Mouse (Mus musculus): ENCODE results near the gene Ripor2. TPM values are rescaled to one million over a fixed set of nuclear protein-coding genes. Genes with fewer than 3 reads are reported as not detected.

Gene Ripor2
- total and polyA plus RNA-seq, 2 experiments from 2014 or later: 21.3 to 53.2 TPM

- no peak for DNase-seq
- Histone ChIP-seq H3K9ac (no peak overlapping the region), H3K36me3 (ENCODE audit: insufficient read depth) (no peaks in the 10 kb centered on the region), H3K9me3 (ENCODE audit: low read length) (no peaks in the 10 kb centered on the region), H3K27ac (ENCODE audit: low read depth, low read length) (no peak overlapping the region), H3K27me3 (ENCODE audit: insufficient read depth, low read length) (no peaks in the 10 kb centered on the region), H3K4me1 (ENCODE audit: insufficient read depth) (0 out of 2 replicates have a peak, but pooled peaks cover 5% of the 10 kb centered on the region), H3K4me2 (ENCODE audit: low read depth) (no peak overlapping the region), H3K4me3 (ENCODE audit: low read depth, low read length) (no peak overlapping the region)
- no peak for TF ChIP-seq CTCF (IDR thresholded peaks at IDR 0.05; ENCODE audit: low read depth)
- no peak for ATAC-seq
- 91% methylated on average over 8 of the region's 8 CpGs for WGBS
These were observed 34.7 kb downstream of the Ripor2 start for GRCm38 (mm10) chr13:24616645-24617044.

GRCm38 (mm10) chr13:24617076-24617798, 35.2 kb downstream of the Ripor2 start:
- 0 out of 2 replicates have a peak, but pooled peaks cover 5% of the 10 kb centered on the region for H3K4me1 ChIP-seq (ENCODE audit: insufficient read depth)
- H3K36me3 ChIP-seq (ENCODE audit: insufficient read depth): no peaks in the 10 kb centered on the region
- H3K4me2 ChIP-seq (ENCODE audit: low read depth): no peak overlapping the region
- no peak overlapping the region for H3K27ac ChIP-seq (ENCODE audit: low read depth, low read length)
- H3K4me3 ChIP-seq (ENCODE audit: low read depth, low read length): no peak overlapping the region
- DNase-seq (no peak), ATAC-seq (0 out of 2 replicates have a peak, but pooled peaks have one; percentile 27)
- TF ChIP-seq CTCF (IDR thresholded peaks at IDR 0.05; ENCODE audit: low read depth): no peak
- no peak overlapping the region for H3K9ac ChIP-seq
- 54% methylated on average over 6 of the region's 6 CpGs for WGBS
- no peaks in the 10 kb centered on the region for H3K9me3 ChIP-seq (ENCODE audit: low read length)
- no peaks in the 10 kb centered on the region for H3K27me3 ChIP-seq (ENCODE audit: insufficient read depth, low read length)

DNA sequence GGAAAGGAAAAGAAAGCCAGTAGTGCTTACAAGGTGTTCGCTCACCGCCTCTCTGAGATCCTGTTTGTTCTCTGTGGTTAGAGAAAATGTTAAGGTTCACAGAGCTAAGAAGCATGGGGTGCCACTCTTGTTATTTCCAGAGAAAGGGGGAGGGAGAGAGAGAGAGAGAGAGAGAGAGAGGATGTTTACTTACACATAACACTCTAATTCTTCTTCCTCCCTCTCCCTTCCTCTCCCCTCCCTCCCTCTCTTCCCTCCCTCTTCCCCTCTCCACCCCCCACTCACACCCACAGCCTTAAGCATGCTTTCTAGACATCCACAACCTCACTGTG, 35.8 kb downstream of the Ripor2 start:
- no peak for TF ChIP-seq CTCF (IDR thresholded peaks at IDR 0.05; ENCODE audit: low read depth)
- Histone ChIP-seq H3K4me3 (ENCODE audit: low read depth, low read length) (no peak overlapping the region), H3K27ac (ENCODE audit: low read depth, low read length) (no peak overlapping the region), H3K4me1 (ENCODE audit: insufficient read depth) (0 out of 2 replicates have a peak, but pooled peaks cover 5% of the 10 kb centered on the region), H3K36me3 (ENCODE audit: insufficient read depth) (no peaks in the 10 kb centered on the region), H3K4me2 (ENCODE audit: low read depth) (no peak overlapping the region), H3K9me3 (ENCODE audit: low read length) (no peaks in the 10 kb centered on the region), H3K9ac (no peak overlapping the region), H3K27me3 (ENCODE audit: insufficient read depth, low read length) (no peaks in the 10 kb centered on the region)
- WGBS: 64% methylated on average over 2 of the region's 2 CpGs
- ATAC-seq: no peak
- DNase-seq: no peak

DNA sequence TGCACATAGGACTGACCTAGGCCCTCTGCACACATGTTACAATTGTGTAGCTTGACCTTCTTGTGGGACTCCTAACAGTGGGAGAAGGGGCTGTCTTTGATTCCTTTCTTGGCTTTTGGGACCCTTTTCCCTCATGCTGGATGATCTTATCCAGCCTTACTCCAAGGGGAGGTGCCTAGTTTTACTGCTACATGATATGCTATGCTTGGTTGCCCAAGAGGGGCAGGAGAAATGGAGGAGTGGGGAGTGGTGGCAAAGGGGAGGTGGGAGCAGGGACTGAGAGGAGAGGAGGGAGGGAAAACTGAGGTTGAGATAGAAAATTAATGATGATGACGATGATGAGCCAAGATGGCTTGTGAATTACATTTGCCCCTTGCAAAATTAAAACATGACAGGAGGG, 37.7 kb downstream of the Ripor2 start:
- H3K4me3 ChIP-seq (ENCODE audit: low read depth, low read length): no peak overlapping the region
- H3K27ac ChIP-seq (ENCODE audit: low read depth, low read length): no peak overlapping the region
- no peak for ATAC-seq
- H3K9me3 ChIP-seq (ENCODE audit: low read length): no peaks in the 10 kb centered on the region
- TF ChIP-seq CTCF (IDR thresholded peaks at IDR 0.05; ENCODE audit: low read depth): no peak
- H3K27me3 ChIP-seq (ENCODE audit: insufficient read depth, low read length): no peaks in the 10 kb centered on the region
- H3K36me3 ChIP-seq (ENCODE audit: insufficient read depth): no peaks in the 10 kb centered on the region
- DNase-seq: no peak
- H3K4me2 ChIP-seq (ENCODE audit: low read depth): no peak overlapping the region
- H3K4me1 ChIP-seq (ENCODE audit: insufficient read depth): 0 out of 2 replicates have a peak, but pooled peaks cover 5% of the 10 kb centered on the region
- 90% methylated on average over 1 of the region's 1 CpGs for WGBS
- H3K9ac ChIP-seq: no peak overlapping the region

DNA sequence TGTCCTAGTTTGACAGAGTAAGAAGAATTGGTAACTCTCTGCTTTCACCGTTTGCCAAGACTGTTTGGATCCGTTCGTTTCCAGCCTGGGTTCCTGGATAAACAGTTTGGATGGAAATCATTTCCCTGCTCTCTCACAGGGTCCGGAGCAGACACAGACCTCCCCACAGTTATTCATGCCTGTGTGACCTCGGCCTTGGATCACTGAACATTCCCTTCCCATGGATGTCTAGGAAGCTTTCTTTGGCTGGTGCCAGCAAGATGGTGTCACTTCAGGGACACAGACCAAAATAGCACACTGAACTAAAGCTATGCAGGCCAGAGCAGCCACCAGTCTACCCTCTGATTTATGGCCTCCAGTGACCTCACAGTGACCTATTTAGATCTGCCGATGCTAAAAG, 38.5 kb downstream of the Ripor2 start:
- 57% methylated on average over 6 of the region's 6 CpGs for WGBS
- Histone ChIP-seq H3K9me3 (ENCODE audit: low read length) (no peaks in the 10 kb centered on the region), H3K36me3 (ENCODE audit: insufficient read depth) (no peaks in the 10 kb centered on the region), H3K4me2 (ENCODE audit: low read depth) (no peak overlapping the region), H3K9ac (no peak overlapping the region), H3K4me3 (ENCODE audit: low read depth, low read length) (no peak overlapping the region), H3K27ac (ENCODE audit: low read depth, low read length) (no peak overlapping the region), H3K27me3 (ENCODE audit: insufficient read depth, low read length) (no peaks in the 10 kb centered on the region), H3K4me1 (ENCODE audit: insufficient read depth) (peaks cover 5% of the 10 kb centered on the region; the same call in 1 of the 2 replicates)
- ATAC-seq (peak; percentile 23; the same call in 1 of the 2 replicates), DNase-seq (no peak)
- TF ChIP-seq CTCF (IDR thresholded peaks at IDR 0.05; ENCODE audit: low read depth): no peak

- ATAC-seq (no peak), DNase-seq (no peak)
- 91% methylated on average over 4 of the region's 4 CpGs for WGBS
- H3K4me2 ChIP-seq (ENCODE audit: low read depth): no peak overlapping the region
- H3K27ac ChIP-seq (ENCODE audit: low read depth, low read length): no peak overlapping the region
- H3K4me3 ChIP-seq (ENCODE audit: low read depth, low read length): no peak overlapping the region
- TF ChIP-seq CTCF (IDR thresholded peaks at IDR 0.05; ENCODE audit: low read depth): no peak
- H3K36me3 ChIP-seq (ENCODE audit: insufficient read depth): no peaks in the 10 kb centered on the region
- H3K9me3 ChIP-seq (ENCODE audit: low read length): no peaks in the 10 kb centered on the region
- H3K4me1 ChIP-seq (ENCODE audit: insufficient read depth): no peaks in the 10 kb centered on the region; the same call in 1 of the 2 replicates
- no peak overlapping the region for H3K9ac ChIP-seq
- H3K27me3 ChIP-seq (ENCODE audit: insufficient read depth, low read length): no peaks in the 10 kb centered on the region
These were observed 41.6 kb downstream of the Ripor2 start for GRCm38 (mm10) chr13:24623631-24624030.

DNA sequence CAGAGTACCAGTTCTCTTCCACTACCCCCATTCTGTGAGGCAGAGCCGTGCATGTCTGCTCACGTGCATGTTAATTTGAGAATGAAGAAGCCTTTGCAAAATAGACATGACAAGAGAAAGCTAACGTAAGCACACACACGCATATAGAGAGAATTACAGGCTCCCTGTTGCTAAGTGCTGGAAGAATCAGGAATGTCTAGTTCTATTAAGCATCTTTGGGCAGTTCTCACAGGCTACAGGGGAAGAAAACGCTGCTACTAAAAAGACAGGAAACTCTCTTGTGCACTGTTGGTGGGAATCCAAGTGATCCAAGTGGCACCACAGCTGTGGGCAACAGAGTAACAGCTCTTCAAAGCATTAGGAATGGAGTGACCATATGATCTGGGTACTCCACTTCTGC, 43.1 kb downstream of the Ripor2 start:
- 19% methylated on average over 5 of the region's 5 CpGs for WGBS
- peak; percentile 34 for DNase-seq

More for the DNA sequence above, 43.1 kb downstream of the Ripor2 start:
- H3K36me3 ChIP-seq (ENCODE audit: insufficient read depth): no peaks in the 10 kb centered on the region
- peak; percentile 70 for ATAC-seq
- H3K9ac ChIP-seq: no peak overlapping the region
- TF ChIP-seq CTCF (IDR thresholded peaks at IDR 0.05; ENCODE audit: low read depth): no peak
- no peaks in the 10 kb centered on the region for H3K27me3 ChIP-seq (ENCODE audit: insufficient read depth, low read length)
- H3K27ac ChIP-seq (ENCODE audit: low read depth, low read length): peak overlapping the region; percentile 47; the same call in 1 of the 2 replicates
- H3K4me1 ChIP-seq (ENCODE audit: insufficient read depth): peaks cover 7% of the 10 kb centered on the region; the same call in 1 of the 2 replicates
- no peak overlapping the region for H3K4me3 ChIP-seq (ENCODE audit: low read depth, low read length)
- H3K9me3 ChIP-seq (ENCODE audit: low read length): no peaks in the 10 kb centered on the region
- H3K4me2 ChIP-seq (ENCODE audit: low read depth): no peak overlapping the region

Measured in forebrain, postnatal 0 days (tissue).